Mouse (Mus musculus) bone marrow, adult 2 months (tissue): Measurements from ENCODE around the gene Prr14. TPM values are rescaled to one million over a fixed set of nuclear protein-coding genes. Genes with fewer than 3 reads are reported as not detected.
"Not testable (repeated sequence)": the region's sequence is repeated elsewhere in the genome, so short reads cannot be mapped to it uniquely, and the experiment has no call there.

Experiments used
- H3K27ac ChIP-seq: fragments of 200-500 bp; 2 replicates; pipeline ENCODE4 v1.5.1; 2012; ENCODE audit warnings: low read depth, mild to moderate bottlenecking, control low read depth, inconsistent platforms, low read length; ENCODE audit not compliant: control insufficient read depth, poor library complexity, insufficient read depth
- H3K4me1 ChIP-seq: fragments of 200-500 bp; 2 replicates; pipeline ENCODE4 v1.6.1; 2011; ENCODE audit warnings: low read length; ENCODE audit not compliant: control insufficient read depth, insufficient read depth
- H3K4me3 ChIP-seq: fragments of 200-500 bp; replicated peaks from 2 replicates; pipeline ENCODE3; 2011; ENCODE audit warnings: mild to moderate bottlenecking, low read depth, low read length, control low read depth; ENCODE audit not compliant: control insufficient read depth
- CTCF ChIP-seq: fragments of 200-500 bp; IDR thresholded peaks from 2 replicates; pipeline ENCODE4 v1.5.1; 2011; ENCODE audit warnings: low read length, control low read depth; ENCODE audit not compliant: control insufficient read depth, insufficient read depth
- POLR2A ChIP-seq: fragments of 200-500 bp; IDR thresholded peaks from 2 replicates; pipeline ENCODE4 v1.6.1; 2011; ENCODE audit warnings: low read depth, mild to moderate bottlenecking, control low read depth, low read length, borderline replicate concordance; ENCODE audit not compliant: control insufficient read depth
- WGBS: fragments of 180-500 bp; shearing (Covaris S2); methylation state at CpG from one replicate; pipeline ENCODE4 v1.1.7; 2018; 5-methylcytosine and 5-hydroxymethylcytosine counted together
- polyA plus RNA-seq: library from polyadenylated mRNA; stranded (reverse); fragments of >200 nt; gene quantifications from 2 replicates; pipeline ENCODE4 v1.2.4, GENCODE M21; 2011; ENCODE audit warnings: low replicate concordance; ENCODE audit not compliant: missing spikeins, insufficient read depth, insufficient read length

The Prr14 gene
- polyA plus RNA-seq, 1 experiment: 119 TPM

GRCm38 (mm10) chr7:127437724-127438123, 21.7 kb upstream of the Prr14 start:
- TF ChIP-seq POLR2A (no peak), CTCF (peak; percentile 56)
- H3K4me3 ChIP-seq: no peak overlapping the region
- H3K27ac ChIP-seq: no peak overlapping the region
- H3K4me1 ChIP-seq: no peaks in the 10 kb centered on the region
- WGBS: 91% methylated on average over 3 of the region's 3 CpGs

- 95% methylated on average over 20 of the region's 20 CpGs for WGBS
- no peak for TF ChIP-seq CTCF
- H3K4me3 ChIP-seq: no peak overlapping the region
These were observed 15.4 kb upstream of the Prr14 start for GRCm38 (mm10) chr7:127443976-127444375.

GRCm38 (mm10) chr7:127448521-127449300, 10.7 kb upstream of the Prr14 start, which contains the start of gene Zfp689:
TSS of gene Zfp689 (minus strand) at chr7:127449158.
- no peaks in the 10 kb centered on the region; the same call in 1 of the 2 replicates for H3K4me1 ChIP-seq
- H3K4me3 ChIP-seq: peak within 1 kb of the TSS; percentile 99
- under 1% methylated on average over 54 of the region's 54 CpGs for WGBS
- peak; percentile 51 for TF ChIP-seq POLR2A
- TF ChIP-seq CTCF: 0 out of 2 replicates have a peak, but pooled peaks have one; percentile 0
- peak within 1 kb of the TSS; percentile 90 for H3K27ac ChIP-seq

More at GRCm38 (mm10) chr7:127443976-127444375, 15.4 kb upstream of the Prr14 start:
- Histone ChIP-seq H3K27ac (no peak overlapping the region), H3K4me1 (no peaks in the 10 kb centered on the region; the same call in 1 of the 2 replicates)

GRCm38 (mm10) chr7:127449966-127450365, 9.4 kb upstream of the Prr14 start:
- 78% methylated on average over 7 of the region's 7 CpGs for WGBS
- peak overlapping the region; percentile 35 for H3K4me3 ChIP-seq
- H3K27ac ChIP-seq: no peak overlapping the region
- H3K4me1 ChIP-seq: no peaks in the 10 kb centered on the region; the same call in 1 of the 2 replicates
- no peak for TF ChIP-seq POLR2A
- TF ChIP-seq CTCF: no peak

DNA sequence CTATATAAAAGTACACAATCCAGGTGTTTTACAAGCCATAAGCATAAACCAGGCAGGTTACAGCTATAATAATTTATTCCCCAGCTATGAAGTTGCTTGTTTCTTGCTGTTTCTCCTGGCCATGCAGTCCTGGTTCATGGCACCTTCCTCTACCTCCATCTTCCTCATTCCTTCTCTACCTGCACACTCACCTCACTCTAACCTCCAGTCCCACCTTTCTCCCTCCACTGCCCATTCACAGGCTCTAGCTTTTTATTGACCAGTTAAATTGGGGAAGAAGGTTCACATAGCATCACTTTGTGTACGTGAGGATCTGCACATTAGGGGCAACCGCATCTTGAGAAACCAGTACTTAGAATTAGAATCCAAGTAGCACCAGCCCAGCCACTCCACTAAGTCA, 6.4 kb upstream of the Prr14 start:
- Histone ChIP-seq H3K4me3 (no peak overlapping the region), H3K4me1 (no peaks in the 10 kb centered on the region; the same call in 1 of the 2 replicates), H3K27ac (no peak overlapping the region)
- WGBS: 86% methylated on average over 2 of the region's 2 CpGs
- TF ChIP-seq POLR2A (no peak), CTCF (no peak)

DNA sequence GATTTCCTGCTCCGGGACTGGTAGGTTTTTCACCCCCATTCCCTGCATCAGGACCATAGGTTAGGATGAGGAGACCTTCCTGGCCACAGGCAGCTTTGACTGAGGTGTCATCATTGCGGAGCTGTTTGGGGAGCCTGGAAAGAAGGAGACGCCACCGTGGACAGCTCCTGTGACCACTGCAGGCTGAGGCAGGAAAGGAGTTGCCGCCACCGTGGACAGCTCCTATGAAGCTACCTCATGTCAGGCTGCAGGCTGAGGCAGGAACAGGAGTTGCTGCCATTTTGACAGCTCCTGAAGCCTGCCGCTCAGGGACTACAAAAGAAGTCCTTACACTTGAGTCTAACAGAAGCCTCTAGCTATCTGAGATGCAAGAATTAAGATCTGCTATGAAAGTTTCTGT, 4.5 kb upstream of the Prr14 start:
- H3K27ac ChIP-seq: no peak overlapping the region
- no peaks in the 10 kb centered on the region; the same call in 1 of the 2 replicates for H3K4me1 ChIP-seq
- H3K4me3 ChIP-seq: no peak overlapping the region
- WGBS: 91% methylated on average over 7 of the region's 7 CpGs
- TF ChIP-seq POLR2A (no peak), CTCF (no peak)

GRCm38 (mm10) chr7:127458371-127459122, 864 bp upstream of the Prr14 start:
- WGBS: 81% methylated on average over 3 of the region's 3 CpGs
- H3K4me1 ChIP-seq, H3K4me3 ChIP-seq, H3K27ac ChIP-seq: not testable (repeated sequence)

- WGBS: 87% methylated on average over 3 of the region's 3 CpGs
- Histone ChIP-seq H3K4me1 (no peaks in the 10 kb centered on the region; the same call in 1 of the 2 replicates), H3K4me3 (no peak overlapping the region), H3K27ac (no peak overlapping the region)
- no peak for TF ChIP-seq POLR2A
- no peak for TF ChIP-seq CTCF
These were observed 5.8 kb downstream of the Prr14 start for GRCm38 (mm10) chr7:127465191-127465590.

GRCm38 (mm10) chr7:127465670-127466069, 6.3 kb downstream of the Prr14 start:
- 83% methylated on average over 2 of the region's 2 CpGs for WGBS
- not testable (repeated sequence) for H3K4me1 ChIP-seq, H3K4me3 ChIP-seq, H3K27ac ChIP-seq
